Mouse (Mus musculus) MEL-GATA-1-ER (cell line): ENCODE measurements around the gene Frem2.

ENCODE experiments used
- DNase-seq: peaks from one replicate; pipeline ENCODE4 v3.0.0-alpha.2; 2012; ENCODE audit warnings: low read depth; ENCODE audit errors: extremely low read depth

Gene Frem2

DNA sequence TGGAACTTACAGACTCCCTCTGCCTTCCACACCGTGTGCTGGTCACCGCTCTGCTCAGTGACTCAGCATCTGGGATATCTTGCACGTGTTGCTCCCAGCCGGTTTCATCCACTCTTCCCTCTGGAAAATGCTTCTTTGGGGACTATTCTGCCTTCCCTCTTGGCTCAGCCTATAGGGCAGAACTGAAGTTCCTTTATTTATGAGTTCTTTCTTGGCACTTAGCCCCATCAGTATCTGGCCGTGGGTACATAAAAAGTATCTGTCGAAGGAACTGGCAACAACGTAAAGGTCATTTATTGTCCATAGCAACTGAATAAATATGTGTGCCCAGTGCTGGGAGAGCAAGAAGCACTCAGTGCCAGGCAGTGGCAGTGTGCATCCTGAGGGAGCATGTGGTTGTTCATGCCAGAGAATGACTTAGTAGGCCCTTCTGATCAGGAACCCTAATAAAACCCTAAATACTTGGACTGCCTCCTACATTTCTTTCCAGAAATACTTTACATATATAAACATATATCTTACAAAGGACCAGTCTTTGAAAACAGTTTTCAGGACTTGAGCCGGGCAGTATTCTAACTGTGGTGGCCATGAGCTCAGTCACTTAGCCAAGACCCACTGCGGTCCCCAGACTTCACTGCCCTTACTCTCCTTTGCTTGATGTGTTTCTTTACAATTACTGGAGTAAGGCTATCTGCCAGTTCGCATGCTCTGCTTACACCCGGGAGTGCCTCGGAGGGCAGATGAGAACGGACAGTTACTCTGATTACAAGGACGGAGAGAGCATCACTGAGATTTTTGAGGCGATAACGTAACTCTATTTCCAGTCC lies 99.6 kb downstream of the Frem2 start:
- no peak for DNase-seq

DNA sequence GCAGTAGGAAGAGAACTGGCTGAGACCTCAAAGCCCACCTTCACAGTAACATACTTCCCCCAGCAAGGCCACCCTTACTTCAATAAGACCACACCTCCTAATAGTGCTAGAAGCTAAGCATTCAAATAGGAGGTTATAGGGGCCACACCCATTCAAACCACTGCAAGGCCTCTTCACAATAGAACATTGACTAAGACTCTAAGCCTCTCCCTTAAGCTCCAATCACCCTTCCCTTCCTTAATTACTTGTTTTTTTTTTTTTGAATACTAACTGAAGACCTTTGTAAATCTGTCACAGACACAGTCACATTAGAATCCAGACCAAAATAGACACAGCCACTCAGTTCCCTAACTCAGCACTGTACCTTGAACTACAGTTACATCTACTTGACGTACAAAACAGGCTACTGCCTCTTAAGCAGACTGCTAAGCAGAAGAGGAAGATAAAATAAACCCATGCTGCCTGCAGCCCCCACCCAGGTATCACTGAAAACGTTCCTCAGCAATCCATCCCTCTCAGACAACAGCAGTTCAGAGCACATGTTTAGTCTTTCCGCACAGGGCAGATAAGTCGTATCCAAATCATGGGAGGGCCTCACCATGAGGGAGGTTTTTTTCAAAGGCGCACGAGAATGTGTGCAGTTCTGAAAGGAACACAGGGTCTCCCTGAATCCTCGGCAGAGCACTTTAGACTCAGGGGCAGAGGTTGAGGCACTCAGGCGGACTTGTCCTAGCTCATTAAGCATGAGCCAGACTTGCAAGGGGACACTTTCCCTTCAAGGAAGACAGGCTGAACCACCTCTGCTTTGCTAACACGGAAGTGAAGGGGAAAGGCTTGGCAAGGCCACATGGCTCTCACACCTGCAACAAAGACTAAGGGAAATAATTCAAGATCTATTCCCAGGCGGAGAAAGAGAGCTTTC lies 101.9 kb downstream of the Frem2 start:
- DNase-seq, result no peak

DNA sequence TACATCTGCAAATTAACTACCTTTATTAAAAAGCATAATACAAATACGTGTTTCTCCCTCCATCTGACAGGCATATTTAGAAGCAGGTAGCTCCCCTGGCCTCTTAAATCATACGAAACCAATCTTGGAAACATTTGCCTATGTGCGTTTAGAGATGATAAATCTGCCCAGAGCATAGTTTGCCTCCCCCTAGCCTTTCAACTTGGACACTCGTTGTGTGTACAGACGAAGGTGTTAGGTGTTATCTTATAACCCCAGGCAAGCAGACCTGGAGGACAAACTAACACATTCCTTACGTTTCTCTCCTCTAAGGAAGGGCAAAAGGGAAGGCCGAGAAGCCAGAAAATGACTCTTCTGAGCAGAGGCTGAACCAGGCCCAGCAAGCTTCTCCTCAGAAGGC lies 104.5 kb downstream of the Frem2 start:
- no peak for DNase-seq

DNA sequence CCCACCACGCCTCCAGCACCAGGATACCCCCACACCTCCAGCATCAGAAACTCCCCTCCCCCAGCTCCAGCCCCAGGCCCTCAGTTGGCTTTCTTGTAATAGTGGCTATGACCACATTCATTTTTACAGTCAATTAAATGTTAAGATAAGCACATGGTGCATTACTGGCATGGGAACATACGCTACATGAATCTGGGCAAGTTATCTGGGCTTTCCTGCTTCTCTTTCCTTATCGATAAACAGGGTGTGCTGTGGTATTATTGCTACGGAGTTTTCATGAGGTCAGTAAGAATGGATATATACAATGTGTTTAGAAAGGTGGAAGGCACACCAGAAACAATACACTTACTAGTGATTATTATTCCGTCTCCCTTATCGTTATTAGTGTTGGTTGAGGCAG lies 125.1 kb downstream of the Frem2 start:
- DNase-seq, result no peak

DNA sequence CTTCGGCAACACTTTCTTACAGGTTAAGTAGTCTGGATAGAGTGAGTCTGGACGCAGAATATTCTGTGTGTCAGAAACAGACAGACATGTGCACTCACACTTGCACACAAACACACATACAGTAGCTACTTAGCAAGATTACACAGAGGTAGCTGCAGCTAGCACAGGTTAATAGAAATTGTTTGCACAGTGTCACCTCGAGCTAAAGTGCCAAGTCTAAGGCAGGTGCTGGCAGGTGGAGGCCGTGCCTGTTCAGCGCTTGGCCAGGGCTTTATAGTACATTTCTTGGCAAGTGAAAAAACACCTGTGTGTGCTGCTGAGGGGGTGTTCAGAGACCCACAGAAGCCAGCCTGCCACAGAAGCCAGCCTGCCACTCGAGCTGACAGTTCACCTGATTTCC lies 126.8 kb downstream of the Frem2 start:
- no peak for DNase-seq

DNA sequence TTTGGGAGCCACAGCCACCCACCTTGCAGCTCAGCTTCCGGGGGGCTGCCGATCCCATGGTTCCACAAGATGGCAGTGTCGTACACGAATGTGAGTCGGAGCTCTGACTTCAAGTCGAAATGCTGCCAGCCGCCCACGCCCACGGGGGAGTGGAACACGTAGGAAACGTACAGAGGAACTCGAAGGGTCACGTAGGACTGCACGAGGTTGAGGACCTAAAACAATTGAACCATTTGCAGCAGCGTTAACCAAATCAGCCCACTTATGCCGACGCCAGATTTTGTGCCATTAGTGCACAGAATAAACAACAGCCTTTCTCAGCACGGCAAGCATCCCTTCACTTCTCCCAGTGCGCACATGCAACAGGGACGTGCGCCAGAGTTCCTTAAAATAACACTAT lies 131.4 kb downstream of the Frem2 start:
- DNase-seq, result no peak

DNA sequence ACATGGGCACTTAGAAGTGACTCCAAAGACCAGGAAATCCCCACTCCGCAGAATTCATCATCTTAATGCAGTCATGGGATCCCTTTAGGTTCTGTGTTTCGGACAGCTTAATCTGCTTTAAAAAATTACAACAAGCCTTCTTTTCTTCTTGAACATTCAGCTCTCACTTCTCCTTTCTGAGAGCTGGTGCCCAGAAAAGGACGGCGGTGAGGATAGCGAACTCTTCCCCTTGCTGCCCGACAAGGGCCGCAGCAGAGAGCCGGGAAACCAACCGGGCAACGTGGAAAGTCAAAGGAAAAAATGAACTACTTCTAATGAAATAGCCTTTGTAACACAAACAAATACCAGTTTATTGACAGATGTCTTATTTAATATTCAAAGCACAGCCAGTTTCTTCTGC lies 134.4 kb downstream of the Frem2 start:
- no peak for DNase-seq

DNA sequence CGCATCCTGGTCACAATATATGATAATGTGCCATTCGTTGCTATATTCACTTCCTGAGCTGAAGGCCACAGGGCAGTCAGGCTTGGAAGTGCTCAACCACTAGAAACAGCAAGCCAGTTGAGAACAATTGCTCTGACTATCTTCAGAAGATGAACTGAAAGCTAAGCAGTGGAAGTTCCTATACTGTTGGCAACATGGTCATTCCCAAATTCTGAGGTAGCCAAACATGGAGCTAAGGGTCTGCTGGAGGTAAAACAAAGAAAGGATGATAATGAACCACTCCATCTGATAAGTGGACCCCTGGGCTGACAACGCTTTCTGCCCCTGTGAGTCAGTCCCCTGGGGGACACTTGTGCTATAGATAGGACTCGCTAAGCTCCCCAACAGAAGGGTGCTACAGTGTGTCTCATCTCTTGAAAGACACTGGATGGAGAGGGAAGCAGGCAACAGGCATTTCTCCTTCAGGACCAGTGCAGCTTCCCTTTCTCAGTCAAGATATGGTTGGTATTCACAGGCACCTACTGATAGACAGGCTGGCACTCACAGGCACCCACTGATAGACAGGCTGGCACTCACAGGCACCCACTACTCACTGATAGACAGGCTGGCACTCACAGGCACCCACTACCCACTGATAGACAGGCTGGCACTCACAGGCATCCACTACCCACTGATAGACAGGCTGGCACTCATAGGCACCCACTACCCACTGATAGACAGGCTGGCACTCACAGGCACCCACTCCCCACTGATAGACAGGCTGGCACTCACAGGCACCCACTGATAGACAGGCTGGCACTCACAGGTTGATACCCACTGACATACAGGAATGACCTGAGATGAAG lies 142.7 kb downstream of the Frem2 start:
- DNase-seq, result no peak

DNA sequence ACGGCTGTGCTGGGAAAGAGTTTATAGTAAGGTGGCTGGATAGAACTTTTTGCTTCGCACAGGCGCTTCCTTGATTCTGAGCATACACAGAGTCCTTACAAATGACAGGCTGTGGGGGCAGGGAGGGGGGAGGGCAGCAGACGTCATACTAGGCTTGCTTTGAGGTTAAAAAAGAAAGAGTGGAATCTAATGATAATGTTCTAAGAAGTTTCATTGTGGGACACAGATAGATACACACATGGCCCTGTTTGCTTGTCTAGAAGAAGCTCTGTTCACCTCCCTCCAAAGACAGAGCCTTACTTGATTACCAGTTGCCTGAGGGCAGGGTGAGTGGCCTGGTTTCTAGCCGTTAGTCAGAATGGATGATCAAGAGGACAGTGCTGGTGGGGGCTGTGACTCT lies 144.1 kb downstream of the Frem2 start:
- no peak for DNase-seq

DNA sequence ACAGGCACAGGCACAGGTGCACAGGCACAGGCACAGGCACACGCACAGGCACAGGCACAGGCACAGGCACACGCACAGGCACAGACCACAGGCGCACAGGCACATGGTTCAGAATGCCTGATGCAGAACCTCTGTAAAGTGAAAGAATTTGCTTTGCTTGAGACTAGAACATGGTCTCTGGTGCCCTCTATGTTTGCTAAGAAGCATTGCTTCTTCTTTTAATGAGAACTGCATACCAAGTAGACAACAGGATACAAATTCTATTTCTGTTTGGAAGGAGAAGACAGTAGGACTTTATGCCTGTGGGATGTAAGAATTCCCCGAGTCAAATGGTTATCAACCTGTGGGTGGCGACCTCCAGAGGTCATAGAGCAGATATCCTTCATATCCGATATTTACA lies 154.7 kb downstream of the Frem2 start:
- no peak for DNase-seq

DNA sequence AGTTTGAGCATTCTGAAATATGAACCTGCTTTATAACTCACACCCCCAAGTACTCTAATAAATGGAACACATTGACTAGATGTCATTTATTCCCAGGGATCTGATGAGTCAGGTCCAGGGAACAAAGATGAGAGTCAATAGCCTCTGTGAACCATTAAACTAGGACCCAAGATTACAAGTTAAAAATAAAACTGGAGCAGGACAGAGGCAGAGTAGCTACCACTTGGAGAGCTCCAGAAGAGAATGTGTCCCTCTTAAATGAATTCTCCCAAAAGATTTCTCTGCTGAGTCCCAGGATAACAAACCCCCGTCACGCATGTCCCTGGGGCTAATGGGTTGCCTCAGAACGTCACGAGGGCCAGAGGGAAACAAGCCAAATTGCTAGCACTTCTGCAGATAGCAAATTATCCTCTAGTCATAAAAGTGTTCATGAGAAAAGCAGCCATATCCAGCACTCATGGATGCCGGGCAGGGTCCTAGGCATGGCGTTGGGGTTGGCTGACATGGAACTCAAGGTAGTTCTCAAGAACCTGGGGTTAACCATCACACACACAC lies 158.7 kb downstream of the Frem2 start:
- DNase-seq, result no peak

DNA sequence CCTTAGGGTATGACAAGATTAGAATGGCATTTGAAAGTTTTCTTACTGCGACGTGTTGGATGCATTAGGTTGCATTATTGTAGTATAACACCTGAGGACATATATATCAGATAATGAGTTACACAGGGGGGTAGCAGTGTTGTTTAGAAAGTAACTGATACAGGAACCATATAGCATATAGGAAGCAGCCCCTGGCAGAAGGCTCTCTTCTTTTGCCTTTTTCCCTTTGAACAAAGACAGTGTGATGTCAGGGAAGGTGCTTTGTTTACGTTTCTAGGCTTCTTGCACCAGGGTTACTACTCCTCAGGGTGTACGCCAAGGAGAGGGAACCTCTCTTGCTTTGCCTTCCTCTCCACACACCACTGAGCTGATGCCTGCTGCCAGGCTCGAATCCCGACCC lies 168.8 kb downstream of the Frem2 start, which contains the start of gene Stoml3:
Stoml3 (plus strand) TSS at position 301 of the 400 bp plus-strand sequence.
- DNase-seq, result no peak

DNA sequence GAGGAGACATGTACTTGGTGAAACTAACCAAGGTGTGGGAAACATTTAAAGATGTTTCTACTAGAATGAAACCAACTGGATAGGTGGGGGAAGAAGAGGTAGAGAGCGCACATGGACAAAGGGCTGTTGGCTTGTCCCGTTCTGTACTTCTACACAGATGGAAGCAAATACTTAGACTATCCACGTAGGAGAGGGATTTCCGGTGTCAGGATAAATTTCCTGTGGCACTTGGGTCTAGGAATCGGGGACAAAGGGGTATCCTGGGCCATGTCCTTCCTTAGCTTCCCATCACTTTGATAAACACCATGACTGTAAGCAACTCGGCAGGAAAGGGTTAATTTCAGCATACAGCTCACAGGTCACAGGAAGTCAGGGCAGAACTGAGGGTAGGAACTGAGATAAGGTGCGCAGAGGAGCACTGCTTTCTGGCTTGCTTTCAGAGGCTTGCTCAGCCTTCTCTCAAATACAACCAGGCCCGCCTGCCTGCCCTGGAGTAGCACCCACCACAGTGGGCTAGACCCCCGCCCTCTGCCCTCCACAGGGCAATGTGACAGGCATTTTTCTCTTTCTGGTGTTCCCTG lies 170.1 kb downstream of the Frem2 start:
- no peak for DNase-seq

DNA sequence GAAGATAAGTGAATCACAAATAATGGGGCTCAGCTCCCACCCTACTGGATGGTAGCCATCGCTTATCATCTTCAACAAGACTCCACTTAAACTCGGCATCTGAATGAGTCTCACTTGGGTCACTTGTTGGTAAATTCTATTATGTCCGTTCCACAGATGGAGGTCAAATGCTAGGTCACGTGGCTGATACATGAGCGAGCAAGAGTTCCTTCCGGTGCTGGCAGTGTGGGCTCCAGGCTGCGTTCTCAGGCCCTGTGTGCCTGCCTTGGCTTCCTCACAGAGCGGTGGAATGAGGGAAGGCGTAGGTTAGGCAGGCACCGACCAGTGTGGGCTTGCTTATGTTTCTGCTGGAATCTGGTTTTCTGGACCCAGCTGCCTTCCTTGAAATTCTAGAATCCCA lies 170.6 kb downstream of the Frem2 start:
- DNase-seq, result no peak

DNA sequence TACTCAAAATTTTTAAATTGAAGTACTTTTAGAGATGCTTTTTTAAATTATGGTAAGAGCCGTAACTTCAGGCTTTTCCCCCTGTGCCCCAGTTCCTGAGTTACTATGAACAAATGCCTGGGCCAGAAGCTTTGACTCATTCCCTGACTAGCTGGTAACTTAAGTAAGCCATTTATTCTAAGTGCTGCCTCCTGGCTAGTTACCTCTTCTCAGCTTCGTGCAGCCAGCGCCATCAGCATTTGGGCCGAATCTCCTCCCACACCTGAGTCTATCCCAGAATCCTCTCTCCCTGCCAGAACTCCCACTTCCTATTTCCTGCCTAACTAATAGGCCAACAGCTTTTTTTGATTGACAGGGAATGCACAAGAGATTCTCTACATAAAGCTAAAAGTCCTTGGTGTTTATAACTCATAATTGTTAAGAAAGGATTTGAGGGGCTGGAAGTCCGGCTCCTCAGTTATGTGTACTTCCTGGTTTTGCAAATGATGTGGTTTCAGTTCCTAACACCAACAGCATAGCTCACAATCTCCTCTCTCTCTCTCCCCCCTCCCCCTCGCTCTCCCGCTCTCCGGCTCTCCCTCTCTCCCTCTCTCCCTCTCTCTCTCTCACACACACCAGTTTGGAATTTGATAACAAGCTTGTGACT lies 173.6 kb downstream of the Frem2 start:
- DNase-seq, result no peak

DNA sequence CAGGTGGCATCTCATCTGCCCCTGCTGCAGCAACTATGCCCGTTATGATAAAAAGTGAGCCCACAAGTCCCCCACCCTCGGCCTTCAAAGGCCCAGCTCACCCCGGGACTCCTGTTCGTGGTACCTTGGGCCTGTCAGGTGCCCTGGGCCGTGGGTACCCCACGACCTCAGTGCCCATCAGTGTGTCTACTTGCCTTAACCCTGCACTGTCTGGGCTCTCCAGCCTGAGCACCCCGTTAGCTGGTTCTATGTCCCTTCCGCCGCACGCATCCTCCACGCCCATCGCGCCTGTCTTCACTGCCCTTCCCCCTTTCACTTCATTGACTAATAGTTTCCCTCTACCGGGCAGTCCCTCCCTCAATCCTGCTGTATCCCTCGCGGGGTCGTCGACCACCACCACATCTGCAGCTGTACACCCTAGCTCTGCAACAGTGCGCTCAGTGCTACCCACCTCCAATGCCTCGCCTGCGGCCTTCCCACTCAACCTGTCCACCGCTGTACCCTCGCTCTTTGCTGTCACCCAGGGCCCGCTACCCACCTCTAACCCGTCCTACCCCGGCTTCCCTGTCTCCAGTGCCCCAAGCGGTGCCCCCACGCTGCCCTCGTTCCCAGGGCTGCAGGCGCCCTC lies 178.6 kb downstream of the Frem2 start:
- no peak for DNase-seq

DNA sequence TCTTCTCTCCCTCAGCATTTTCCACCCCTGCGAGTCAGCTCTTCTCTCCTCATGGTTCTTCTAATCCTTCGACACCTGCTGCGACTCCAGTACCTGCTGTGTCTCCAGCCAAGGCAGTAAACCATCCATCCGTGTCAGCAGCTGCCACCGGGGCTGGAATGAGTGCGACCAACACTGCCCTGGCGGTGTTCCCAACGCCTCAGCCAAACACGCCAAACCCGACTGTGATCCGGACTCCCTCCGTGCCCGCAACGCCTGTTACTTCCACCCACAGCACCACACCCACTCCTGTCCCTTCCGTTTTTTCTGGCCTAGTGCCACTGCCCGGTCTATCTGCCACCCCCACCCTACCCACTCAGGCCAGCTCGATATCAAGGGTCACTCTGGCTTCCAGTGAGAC lies 179.7 kb downstream of the Frem2 start:
- no peak for DNase-seq

DNA sequence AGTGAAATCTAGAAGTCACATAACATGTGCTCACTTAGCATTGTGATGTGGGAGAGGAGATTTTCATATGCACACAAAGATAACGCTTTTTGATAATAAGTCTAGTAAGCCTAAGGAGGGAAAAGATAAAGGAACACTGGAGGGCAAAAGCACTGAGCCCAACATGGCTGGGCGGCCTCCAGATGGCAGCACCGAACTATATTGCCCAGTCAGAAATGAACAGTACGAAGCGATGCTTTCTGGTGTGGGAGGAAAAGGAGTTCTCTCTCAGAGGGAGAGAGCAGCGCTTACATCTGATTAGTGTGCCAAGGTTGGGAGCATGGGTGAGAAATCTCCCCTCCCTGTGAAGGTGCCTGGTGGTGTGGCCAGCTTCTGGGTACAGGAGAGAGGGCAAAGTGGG lies 181.3 kb downstream of the Frem2 start:
- no peak for DNase-seq

DNA sequence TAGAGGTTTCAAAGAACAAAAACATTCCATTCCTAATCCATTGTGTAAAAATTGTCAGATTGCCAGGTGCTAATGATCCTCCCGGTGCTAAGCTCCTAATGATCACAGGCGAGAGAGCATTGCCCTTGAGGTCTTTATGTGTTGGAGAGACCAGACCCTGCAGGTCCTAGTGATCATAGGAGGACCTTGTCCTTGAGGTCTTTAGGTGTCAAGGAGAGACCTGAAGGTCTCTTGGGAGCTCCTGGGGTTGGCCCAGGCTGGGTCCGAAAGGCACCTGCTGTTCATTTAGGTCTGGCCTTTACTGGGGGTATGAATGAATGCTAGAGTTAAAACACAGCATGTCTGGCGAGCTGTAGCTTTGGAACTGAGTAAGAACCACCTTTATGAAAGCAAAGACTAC lies 183.0 kb downstream of the Frem2 start:
- DNase-seq, result no peak

DNA sequence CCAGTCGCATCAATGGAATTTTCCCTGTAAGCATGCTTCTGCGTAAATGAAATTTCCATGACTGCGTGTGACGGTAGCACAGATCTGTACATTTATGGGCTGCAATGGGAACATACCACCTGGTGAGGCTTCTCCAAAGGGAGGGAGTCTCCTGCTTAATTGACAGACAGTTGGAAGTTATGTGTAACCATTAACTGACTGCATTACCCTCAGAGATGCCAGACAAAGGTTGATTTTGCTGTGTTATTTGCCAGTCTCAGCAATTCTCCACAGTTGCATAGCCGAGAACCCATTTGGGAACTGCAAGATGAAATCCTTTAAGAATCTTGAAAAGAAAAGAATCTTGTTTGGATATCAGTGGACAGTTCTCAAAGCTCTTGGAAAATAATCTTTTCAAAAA lies 185.1 kb downstream of the Frem2 start:
- DNase-seq, result no peak
